Mouse (Mus musculus) CH12.LX (cell line): ENCODE results near the gene Krtcap3. TPM values are rescaled to one million over a fixed set of nuclear protein-coding genes. Genes with fewer than 3 reads are reported as not detected.

Experiments
- DNase-seq: peaks from one replicate; pipeline ENCODE4 v3.0.0-alpha.2; 2013; ENCODE audit errors: extremely low read depth
- H3K27ac ChIP-seq: 2 replicates; pipeline ENCODE4 v1.5.1; 2012; ENCODE audit warnings: low read depth, mild to moderate bottlenecking, control low read depth, moderate library complexity; ENCODE audit not compliant: insufficient read depth
- H3K27me3 ChIP-seq: replicated peaks from 2 replicates; pipeline ENCODE3; 2012; ENCODE audit warnings: inconsistent platforms
- H3K36me3 ChIP-seq, 2 experiments: replicated peaks in 1 of 2; 2 replicates each; pipeline versions ENCODE3 to v1.6.1; 2012; ENCODE audit warnings: inconsistent platforms in 1 of 2, low read length in 1 of 2, mild to moderate bottlenecking in 1 of 2, mixed read lengths in 1 of 2, moderate library complexity in 1 of 2; ENCODE audit not compliant: control insufficient read depth in 1 of 2, insufficient read depth in 1 of 2
- H3K4me1 ChIP-seq, 2 experiments: 2 replicates each; pipeline ENCODE4 v1.6.1; 2012; ENCODE audit warnings: inconsistent platforms in 1 of 2, moderate library complexity in 1 of 2; ENCODE audit not compliant: insufficient read depth in 2 of 2, control insufficient read depth in 1 of 2
- H3K4me2 ChIP-seq: 2 replicates; pipeline ENCODE4 v1.6.1; 2012; ENCODE audit warnings: low read depth, mild to moderate bottlenecking, control low read depth; ENCODE audit not compliant: poor library complexity, insufficient read depth, severe bottlenecking
- H3K4me3 ChIP-seq, 3 experiments: fragments of 150-350 bp in 1 of 3; sonication (generic) in 1 of 3; replicated peaks in 1 of 3; 2 replicates each; pipeline versions ENCODE3 to v1.5.1; 2011 to 2012; ENCODE audit warnings: low read depth in 2 of 3, low read length in 2 of 3, mild to moderate bottlenecking in 2 of 3, moderate library complexity in 2 of 3, control low read depth in 1 of 3, improper control_type of control experiment in 1 of 3, inconsistent platforms in 1 of 3, mixed read lengths in 1 of 3; ENCODE audit not compliant: poor library complexity in 1 of 3
- H3K79me2 ChIP-seq: replicated peaks from 2 replicates; pipeline ENCODE4 v1.6.1; 2012; ENCODE audit warnings: mild to moderate bottlenecking, moderate library complexity; ENCODE audit not compliant: control insufficient read depth, poor library complexity, insufficient read depth, severe bottlenecking; ENCODE audit errors: extremely low read depth
- H3K9ac ChIP-seq: 2 replicates; pipeline ENCODE4 v1.6.1; 2012; ENCODE audit warnings: low read depth, mild to moderate bottlenecking, control low read depth, moderate library complexity; ENCODE audit not compliant: insufficient read depth
- H3K9me3 ChIP-seq: replicated peaks from 2 replicates; pipeline ENCODE3; 2012; ENCODE audit warnings: low read length, inconsistent platforms, mixed read lengths
- BHLHE40 ChIP-seq: IDR thresholded peaks from 2 replicates; pipeline ENCODE4 v1.6.1; 2011; ENCODE audit warnings: mild to moderate bottlenecking, low read depth, low read length, improper control_type of control experiment
- E2F4 ChIP-seq: IDR thresholded peaks from 2 replicates; pipeline ENCODE4 v1.6.1; 2011; ENCODE audit warnings: low read depth, low read length, improper control_type of control experiment; ENCODE audit not compliant: insufficient replicate concordance
- ELF1 ChIP-seq: IDR thresholded peaks from 2 replicates; pipeline ENCODE4 v1.6.1; 2014; ENCODE audit warnings: low read depth, mild to moderate bottlenecking, inconsistent platforms, low read length, improper control_type of control experiment
- ETS1 ChIP-seq: conservative IDR thresholded peaks from 2 replicates; pipeline ENCODE4 v1.6.1; 2012; ENCODE audit warnings: low read depth, mild to moderate bottlenecking, inconsistent platforms, low read length, improper control_type of control experiment, moderate library complexity
- HCFC1 ChIP-seq: IDR thresholded peaks from 2 replicates; pipeline ENCODE4 v1.6.1; 2012; ENCODE audit warnings: low read depth, mild to moderate bottlenecking, inconsistent platforms, low read length, improper control_type of control experiment
- IRF4 ChIP-seq: IDR thresholded peaks from 2 replicates; pipeline ENCODE4 v1.6.1; 2014; ENCODE audit warnings: low read depth, mild to moderate bottlenecking, inconsistent platforms, low read length, improper control_type of control experiment
- MAFK ChIP-seq: IDR thresholded peaks from 2 replicates; pipeline ENCODE4 v1.6.1; 2011; ENCODE audit warnings: low read length, improper control_type of control experiment; ENCODE audit not compliant: insufficient replicate concordance
- MAX ChIP-seq: IDR thresholded peaks from 2 replicates; pipeline ENCODE4 v1.6.1; 2011; ENCODE audit warnings: low read length, improper control_type of control experiment
- MXI1 ChIP-seq: IDR thresholded peaks from 2 replicates; pipeline ENCODE4 v1.6.1; 2011; ENCODE audit warnings: mild to moderate bottlenecking, low read depth, low read length, improper control_type of control experiment
- MYC ChIP-seq: IDR thresholded peaks from 2 replicates; pipeline ENCODE4 v1.6.1; 2011; ENCODE audit warnings: low read depth, mild to moderate bottlenecking, improper control_type of control experiment, low read length
- NELFE ChIP-seq: IDR thresholded peaks from 2 replicates; pipeline ENCODE4 v1.6.1; 2011; ENCODE audit warnings: low read depth, low read length, improper control_type of control experiment
- NRF1 ChIP-seq: IDR thresholded peaks from 2 replicates; pipeline ENCODE4 v1.6.1; 2014; ENCODE audit warnings: low read depth, mild to moderate bottlenecking, inconsistent platforms, low read length, improper control_type of control experiment, moderate library complexity
- PAX5 ChIP-seq: IDR thresholded peaks from 2 replicates; pipeline ENCODE4 v1.6.1; 2012; ENCODE audit warnings: low read length, inconsistent platforms, mixed read lengths
- POLR2A ChIP-seq: IDR thresholded peaks from 2 replicates; pipeline ENCODE4 v1.6.1; 2011; ENCODE audit warnings: low read depth, mild to moderate bottlenecking, improper control_type of control experiment, low read length
- TBP ChIP-seq: conservative IDR thresholded peaks from 2 replicates; pipeline ENCODE4 v1.6.1; 2011; ENCODE audit warnings: low read depth, low read length, improper control_type of control experiment
- TCF12 ChIP-seq: IDR thresholded peaks from 2 replicates; pipeline ENCODE4 v1.6.1; 2014; ENCODE audit warnings: low read depth, mild to moderate bottlenecking, inconsistent platforms, low read length, improper control_type of control experiment
- UBTF ChIP-seq: IDR thresholded peaks from 2 replicates; pipeline ENCODE4 v1.6.1; 2012; ENCODE audit warnings: low read depth, mild to moderate bottlenecking, inconsistent platforms, low read length, improper control_type of control experiment, moderate library complexity
- USF2 ChIP-seq: conservative IDR thresholded peaks from 2 replicates; pipeline ENCODE4 v1.6.1; 2011; ENCODE audit warnings: low read depth, low read length, improper control_type of control experiment
- ZNF384 ChIP-seq: IDR thresholded peaks from 2 replicates; pipeline ENCODE4 v1.6.1; 2012; ENCODE audit warnings: low read depth, low read length, improper control_type of control experiment, inconsistent platforms
- dilution Hi-C: fragments of 300-500 bp; cut with MboI; formaldehyde crosslinking; loops from 2 replicates; pipeline ENCODE4 v1.14.3; 2020; ENCODE audit warnings: low sequenced_read_pairs; ENCODE audit not compliant: extremely low pct_unique_long_range_greater_than_20kb, extremely low pct_ligation_motif_present
- in situ Hi-C: fragments of 300-500 bp; cut with MboI; formaldehyde crosslinking; loops from 3 replicates; pipeline ENCODE4 v1.14.3; 2019; ENCODE audit warnings: low sequenced_read_pairs, low pct_ligation_motif_present, low pct_unique_long_range_greater_than_20kb, mixed read lengths
- polyA plus RNA-seq: library from polyadenylated mRNA; unstranded; fragments of >175 nt; gene quantifications from 2 replicates; pipeline ENCODE4 v1.2.1, GENCODE M21; 2012; ENCODE audit warnings: low read depth; ENCODE audit not compliant: insufficient read length
- total RNA-seq, 2 experiments: library from RNA; depleted of rRNA; stranded (reverse); fragments of 300-350 nt in 1 of 2; fragments of >200 nt in 1 of 2; gene quantifications; 2 replicates each; pipeline ENCODE4 v1.2.3; 2012 to 2014

Krtcap3 gene
- total and polyA plus RNA-seq, 3 experiments, result 8.6 to 14.1 (median 9.8) TPM

DNA sequence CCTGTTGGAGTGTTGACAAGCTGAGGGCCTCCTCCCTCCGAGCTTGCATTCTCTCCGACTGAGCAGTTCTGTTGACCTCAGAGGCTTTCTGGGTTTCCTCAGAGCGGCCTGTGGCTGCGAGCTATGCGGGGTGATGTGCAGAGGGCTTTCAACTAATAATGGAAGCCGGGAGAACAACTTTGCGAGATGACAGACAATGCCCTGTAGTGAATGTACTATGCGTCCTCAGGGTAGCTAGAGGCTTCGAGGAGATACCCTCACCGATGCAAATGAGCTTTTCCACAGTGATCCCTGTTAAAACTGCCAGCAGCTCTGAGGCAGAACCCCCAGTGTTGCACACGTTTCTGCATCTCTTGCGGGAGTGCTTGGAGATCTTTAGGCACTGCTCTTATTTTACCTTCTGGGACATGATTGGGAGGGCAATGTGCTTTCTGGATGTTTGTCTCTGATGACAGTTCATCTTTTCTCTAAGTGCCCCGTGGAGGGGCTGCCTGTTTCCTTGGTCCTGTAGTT, 9.9 kb upstream of the Krtcap3 start:
- TF ChIP-seq UBTF (no peak), NRF1 (no peak), MYC (no peak), MAFK (no peak), TBP (no peak), ELF1 (no peak), BHLHE40 (no peak), PAX5 (no peak), IRF4 (peak; percentile 19; the same call in 1 of the 2 replicates), E2F4 (no peak), HCFC1 (no peak), MAX (no peak), ZNF384 (no peak), USF2 (no peak), MXI1 (peak; percentile 3; the same call in 1 of the 2 replicates), ETS1 (no peak), TCF12 (no peak), POLR2A (no peak), NELFE (peak; percentile 10; the same call in 1 of the 2 replicates)
- no peaks in the 10 kb centered on the region for H3K9me3 ChIP-seq
- DNase-seq, result no peak
- H3K4me3 ChIP-seq, result peak overlapping the region; percentile 63 to 87 (median 85)
- peaks cover 27 to 33% of the 10 kb centered on the region in 2 experiments for H3K36me3 ChIP-seq
- H3K4me1 ChIP-seq, result peaks cover 0 to 10% of the 10 kb centered on the region in 2 experiments; a peak in 2 of 4 replicates
- peak overlapping the region; percentile 35 for H3K9ac ChIP-seq
- peaks cover 2% of the 10 kb centered on the region for H3K27me3 ChIP-seq
- dilution Hi-C loops, result no loop called here
- H3K27ac ChIP-seq, result no peak overlapping the region
- H3K4me2 ChIP-seq, result peak overlapping the region; percentile 52
- in situ Hi-C loops, result no loop called here
- peaks cover 19% of the 10 kb centered on the region for H3K79me2 ChIP-seq

DNA sequence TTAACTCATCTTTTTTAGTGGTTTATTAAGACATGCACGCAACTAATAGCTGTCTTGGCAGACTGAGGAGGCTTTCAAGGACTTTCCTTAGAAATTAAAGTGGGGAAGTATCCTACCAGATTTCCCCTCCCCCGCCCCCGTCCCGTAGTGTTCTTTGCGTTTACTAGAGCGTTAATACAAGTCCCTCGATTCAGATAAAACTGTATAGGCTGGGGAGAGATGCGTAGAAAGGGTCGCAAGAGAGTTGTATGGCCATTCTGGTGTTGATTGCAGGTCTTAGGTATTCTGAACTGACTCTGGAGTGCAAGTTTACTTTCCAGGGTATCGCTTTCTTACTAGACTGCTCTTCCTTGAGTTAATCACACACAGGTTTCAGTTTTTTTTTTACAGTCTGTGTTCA, 9.3 kb upstream of the Krtcap3 start:
- Histone ChIP-seq H3K27ac (no peak overlapping the region), H3K27me3 (peaks cover 1% of the 10 kb centered on the region), H3K79me2 (peaks cover 19% of the 10 kb centered on the region), H3K4me3 (peak overlapping the region; percentile 63 to 87 (median 85)), H3K4me1 (peaks cover 0 to 10% of the 10 kb centered on the region in 2 experiments; a peak in 2 of 4 replicates), H3K9ac (peak overlapping the region; percentile 35), H3K36me3 (peaks cover 30 to 38% of the 10 kb centered on the region in 2 experiments), H3K4me2 (peak overlapping the region; percentile 52; the same call in 1 of the 2 replicates), H3K9me3 (no peaks in the 10 kb centered on the region)
- in situ Hi-C loops (no loop called here), dilution Hi-C loops (no loop called here)
- no peak for DNase-seq
- no peak for TF ChIP-seq NRF1
- TF ChIP-seq TCF12, result no peak
